Mouse (Mus musculus) Muller cell, postnatal 12 days (primary cell): Measurements from ENCODE around the gene Spata32.

ENCODE experiments used
- DNase-seq: peaks from one replicate; pipeline ENCODE4 v3.0.0-alpha.2; 2015; ENCODE audit errors: inconsistent ontology term

Gene Spata32

DNA sequence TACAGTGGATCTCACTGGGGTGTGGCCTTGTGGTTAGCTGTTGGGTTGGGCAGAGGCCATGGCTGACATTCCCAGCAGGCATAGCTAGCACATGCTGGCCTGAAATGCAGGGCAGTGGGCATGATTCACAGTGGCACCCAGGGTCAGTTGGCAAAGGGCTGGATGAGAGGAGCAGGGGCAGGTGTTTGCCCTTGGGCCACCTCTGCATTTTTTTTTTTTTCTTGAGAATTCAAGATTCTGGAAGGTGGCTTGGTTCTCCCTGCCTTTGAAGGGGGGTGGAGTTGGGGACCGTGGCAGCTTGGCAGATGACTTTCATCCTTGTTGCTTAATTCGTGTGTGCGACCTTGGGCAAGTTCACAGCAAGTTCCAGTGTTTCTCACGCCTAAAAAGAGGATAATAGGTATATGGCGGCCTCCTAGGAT lies 43.8 kb downstream of the Spata32 start:
- DNase-seq: peak; percentile 65

- no peak for DNase-seq
Observed at GRCm38 (mm10) chr11:103173771-103174344, 44.4 kb downstream of the Spata32 start.

- DNase-seq: no peak
Observed at GRCm38 (mm10) chr11:103173041-103173770, 45.0 kb downstream of the Spata32 start.

- no peak for DNase-seq
Observed at GRCm38 (mm10) chr11:103172392-103173040, 45.7 kb downstream of the Spata32 start.

DNA sequence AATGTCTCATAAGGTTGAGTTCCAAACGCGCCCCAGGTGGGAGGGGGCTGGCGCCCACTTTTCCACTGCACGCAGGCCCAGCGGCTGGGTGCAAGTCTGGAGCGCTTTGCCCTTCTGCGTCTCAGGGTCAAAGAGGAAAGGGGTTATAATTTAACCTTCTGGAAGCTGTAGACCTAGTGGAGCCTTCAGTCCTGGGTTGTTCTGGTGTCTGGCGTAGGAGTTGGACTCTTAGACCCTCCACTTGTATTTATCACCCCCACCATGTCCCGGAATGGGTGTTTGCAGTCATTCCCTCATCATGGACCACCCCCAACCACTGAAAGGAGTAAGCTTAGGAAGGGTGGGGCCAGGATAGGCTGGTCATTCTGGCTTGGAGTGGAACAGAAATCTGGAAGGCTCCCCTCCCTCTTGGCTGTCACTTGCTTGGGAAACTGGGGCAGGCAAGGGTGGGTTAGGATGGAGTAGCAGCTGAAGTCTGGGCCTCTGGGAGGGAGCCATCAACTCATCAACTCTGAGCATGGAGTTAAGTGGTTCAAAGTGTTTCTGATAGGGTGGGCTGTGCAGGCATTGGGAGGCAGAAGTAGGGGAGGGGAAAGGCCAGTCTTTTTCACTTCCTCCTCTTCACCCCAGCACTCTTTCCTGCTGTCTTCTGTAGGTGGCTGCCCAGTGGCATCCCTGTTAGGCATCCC lies 46.4 kb downstream of the Spata32 start:
- DNase-seq: no peak

DNA sequence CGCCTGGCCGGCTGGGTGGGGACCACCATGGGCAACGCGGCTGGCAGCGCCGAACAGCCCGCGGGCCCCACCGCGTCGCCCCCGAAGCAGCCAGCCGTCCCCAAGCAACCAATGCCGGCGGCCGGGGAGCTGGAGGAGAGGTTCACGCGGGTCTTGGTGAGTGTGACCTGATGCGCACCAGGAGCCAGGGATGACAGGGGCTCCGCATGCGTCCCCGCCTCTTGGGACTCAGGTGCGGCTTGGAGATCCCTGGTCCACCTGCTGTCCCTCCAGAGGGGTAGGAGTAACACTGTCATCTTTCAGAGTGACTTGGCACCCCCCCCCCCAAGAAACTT lies 47.0 kb downstream of the Spata32 start:
- DNase-seq: no peak

GRCm38 (mm10) chr11:103170494-103171285 lies 47.5 kb downstream of the Spata32 start, which contains the start of gene Fmnl1:
Fmnl1 (plus strand) TSS chr11:103171107.
- peak; percentile 49 for DNase-seq

DNA sequence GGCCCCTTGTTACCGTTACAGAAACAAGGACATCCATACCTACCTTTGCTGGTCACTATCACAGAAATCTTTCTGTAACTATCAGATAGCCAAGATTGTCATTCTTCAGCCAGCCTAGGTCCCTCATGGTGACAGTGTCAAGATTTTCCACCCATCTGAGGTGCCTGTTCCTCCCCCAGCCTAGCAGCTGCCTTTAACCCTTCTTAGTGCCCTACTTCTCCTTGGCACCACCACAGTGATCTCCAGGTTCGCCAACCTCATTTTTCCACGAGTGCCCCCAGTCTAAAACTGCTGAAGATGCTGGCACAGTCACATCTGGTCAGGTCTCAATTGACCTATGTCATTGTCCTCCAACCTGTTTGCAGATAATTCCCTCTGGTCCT lies 48.1 kb downstream of the Spata32 start:
- DNase-seq: no peak

GRCm38 (mm10) chr11:103169664-103170063 lies 48.6 kb downstream of the Spata32 start:
- DNase-seq: no peak

DNA sequence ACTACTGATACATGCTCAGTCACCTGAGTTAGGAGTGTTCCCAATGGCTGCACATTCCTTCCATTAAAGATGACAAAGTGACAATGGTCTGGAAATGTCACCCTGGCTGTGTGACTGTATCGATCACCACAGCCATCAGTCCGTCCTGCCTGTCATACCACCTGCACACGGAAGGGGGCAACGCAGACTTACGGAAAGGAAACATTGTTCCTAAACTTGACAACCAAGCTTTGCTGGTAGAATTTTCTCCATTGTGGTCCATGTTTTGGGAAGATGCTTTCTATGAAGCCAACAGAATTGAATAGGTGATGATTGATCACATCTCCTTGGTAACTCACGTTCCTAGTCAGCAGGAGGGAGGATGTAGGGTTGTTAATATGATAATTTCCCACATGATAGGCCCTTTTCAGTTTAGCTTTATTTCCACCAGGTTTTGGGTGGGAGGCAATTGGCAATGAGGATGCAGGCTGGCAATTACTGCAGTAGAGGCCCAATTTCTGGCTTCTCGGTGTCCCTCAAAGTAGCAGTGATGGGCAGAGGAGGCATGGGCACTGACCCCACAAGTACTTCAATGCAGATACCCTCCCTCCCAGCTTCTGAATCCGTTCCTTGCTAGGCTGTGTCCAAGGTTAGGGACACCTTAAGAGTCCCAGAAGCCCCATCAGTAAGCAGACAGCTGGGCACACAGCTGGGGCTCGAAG lies 49.4 kb downstream of the Spata32 start:
- peak; percentile 54 for DNase-seq

- no peak for DNase-seq
Observed at GRCm38 (mm10) chr11:103164391-103164790, 53.8 kb downstream of the Spata32 start.

- no peak for DNase-seq
Observed at GRCm38 (mm10) chr11:103162132-103162531, 56.1 kb downstream of the Spata32 start.

DNA sequence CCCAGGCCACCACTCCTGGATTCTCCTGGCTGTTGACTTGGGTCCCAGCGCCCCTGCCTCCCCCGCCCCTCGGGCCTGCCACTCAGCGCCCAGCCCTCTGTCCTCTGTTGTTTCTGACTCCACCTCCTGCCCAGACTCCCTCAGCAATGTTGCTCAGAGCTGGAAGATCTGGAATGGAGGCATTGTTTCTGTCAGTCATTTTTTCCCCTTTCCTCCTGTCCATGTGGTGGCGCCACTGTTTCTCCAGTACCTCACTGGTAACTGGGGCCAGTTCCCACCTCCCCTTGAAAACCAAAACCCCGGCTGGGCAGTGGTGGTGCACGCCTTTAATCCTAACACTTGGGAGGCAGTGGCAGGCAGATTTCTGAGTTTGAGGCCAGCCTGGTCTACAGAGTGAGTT lies 56.8 kb downstream of the Spata32 start:
- DNase-seq: no peak

- DNase-seq: no peak
Observed at GRCm38 (mm10) chr11:103160738-103161137, 57.5 kb downstream of the Spata32 start.

DNA sequence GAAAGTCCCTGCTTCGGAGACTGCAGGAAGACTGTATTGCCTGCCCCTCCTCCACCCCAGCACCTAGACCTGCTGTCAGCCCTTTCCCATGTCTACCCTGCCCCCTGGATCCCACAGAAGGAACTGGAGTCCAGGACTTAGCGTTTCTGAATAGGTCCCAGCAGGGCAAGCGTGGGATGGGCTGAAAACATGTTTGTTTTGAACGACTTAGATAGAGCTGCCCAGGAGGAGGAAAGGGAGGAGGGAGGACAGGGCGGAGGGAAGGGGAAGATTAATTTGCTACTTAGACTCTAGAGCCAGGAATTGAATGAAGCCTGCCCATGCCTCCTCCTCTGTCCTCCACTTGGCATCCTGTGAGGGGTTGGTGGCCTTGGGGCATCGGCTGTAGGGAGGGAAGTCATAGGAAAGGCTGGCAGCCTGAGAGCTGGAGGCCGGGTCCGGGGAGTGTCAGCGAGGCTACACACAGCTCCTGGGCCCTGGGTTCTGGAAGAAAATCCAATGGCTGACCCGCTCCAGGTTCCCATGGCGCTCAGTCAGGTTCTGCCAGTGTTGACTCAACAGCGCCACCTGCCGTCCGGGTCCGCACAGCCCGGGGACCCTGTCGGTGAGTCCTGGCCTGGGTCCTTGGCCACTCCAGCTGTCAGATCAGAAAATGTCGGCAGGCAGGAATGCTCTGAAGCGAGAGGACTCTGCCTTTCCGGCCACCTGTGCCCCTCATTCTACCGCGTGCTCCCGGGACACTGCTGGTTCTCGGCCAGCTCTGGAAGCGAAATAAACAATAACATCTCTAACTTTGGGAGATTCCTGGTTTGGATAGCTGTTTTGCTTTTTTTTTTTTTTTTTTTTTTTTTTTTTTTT lies 59.4 kb downstream of the Spata32 start:
- DNase-seq: peak; percentile 97
